Mouse (Mus musculus): ENCODE results near the gene Unc80. TPM values are rescaled to one million over a fixed set of nuclear protein-coding genes. Genes with fewer than 3 reads are reported as not detected.

Unc80 gene
- polyA plus RNA-seq, 1 experiment from 2014 or later = 1.2 TPM

DNA sequence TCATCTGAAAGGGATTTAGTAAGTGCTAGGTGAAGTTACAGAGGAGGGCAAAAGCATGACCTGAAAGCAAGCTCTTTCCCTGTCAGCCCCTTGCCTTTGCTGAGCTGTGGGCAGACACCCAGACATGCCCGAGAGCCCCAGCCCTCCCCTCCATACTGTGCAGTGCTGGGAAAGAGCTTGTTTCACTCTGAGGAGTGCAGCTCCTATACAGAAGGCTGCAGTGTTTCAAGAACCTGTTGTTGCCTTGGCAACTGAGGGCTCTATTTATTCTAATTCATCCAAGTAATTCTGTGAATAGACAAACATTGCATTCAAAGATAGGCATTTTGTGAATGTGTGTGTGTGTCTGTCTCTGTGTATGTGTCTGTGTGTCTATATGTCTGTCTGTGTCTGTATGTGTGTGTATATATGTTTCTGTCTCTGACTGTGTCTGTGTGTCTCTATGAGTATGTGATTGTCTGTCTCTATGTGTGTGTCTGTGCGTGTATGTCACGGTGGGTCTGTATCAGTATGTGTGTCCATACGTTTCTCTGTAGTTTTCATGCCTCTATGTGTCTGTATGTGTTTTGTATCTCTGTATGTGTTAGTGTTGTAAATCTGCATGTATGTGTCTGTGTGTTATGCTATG is 187.1 kb downstream of the Unc80 start:
- Histone ChIP-seq H3K9me3 (replicated peaks; ENCODE audit: control insufficient read depth, low read length) (no peaks in the 10 kb centered on the region), H3K9ac (ENCODE audit: low read length) (no peak overlapping the region), H3K4me2 (ENCODE audit: low read length) (0 out of 2 replicates have a peak overlapping the region, but pooled peaks have one; percentile 12), H3K4me3 (ENCODE audit: low read depth, low read length) (no peak overlapping the region), H3K27ac (ENCODE audit: low read depth, low read length) (peak overlapping the region; percentile 39; the same call in 1 of the 2 replicates), H3K36me3 (ENCODE audit: control insufficient read depth, insufficient read depth, low read length) (no peaks in the 10 kb centered on the region), H3K4me1 (ENCODE audit: control insufficient read depth, insufficient read depth, low read length) (peaks cover 6% of the 10 kb centered on the region), H3K27me3 (replicated peaks; ENCODE audit: control insufficient read depth, insufficient read depth, low read length) (no peaks in the 10 kb centered on the region)
- WGBS = 20% methylated on average over 4 of the region's 4 CpGs
- ATAC-seq (peak; percentile 97), DNase-seq (ENCODE audit: low spot score) (peak; percentile 84)

DNA sequence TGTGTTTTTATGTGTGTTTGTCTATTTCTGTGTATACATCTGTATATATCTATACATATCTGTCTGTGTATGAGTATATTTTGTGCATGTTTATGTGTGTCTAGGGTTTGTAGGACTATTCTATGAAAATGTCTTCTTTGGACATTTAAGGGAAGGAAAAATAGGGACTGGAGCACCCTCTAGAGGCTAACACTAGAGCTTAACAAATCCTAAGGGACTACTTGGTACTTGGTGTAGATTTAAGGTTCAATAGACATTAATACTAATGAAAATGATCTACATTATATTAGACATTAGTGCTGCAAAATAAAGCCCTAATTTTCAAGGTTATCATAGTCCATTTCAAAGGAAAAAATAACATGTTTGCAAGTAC is 187.6 kb downstream of the Unc80 start:
- no peaks in the 10 kb centered on the region for H3K27me3 ChIP-seq (replicated peaks; ENCODE audit: control insufficient read depth, insufficient read depth, low read length)
- 0 out of 2 replicates have a peak overlapping the region, but pooled peaks have one; percentile 12 for H3K4me2 ChIP-seq (ENCODE audit: low read length)
- H3K9ac ChIP-seq (ENCODE audit: low read length) = no peak overlapping the region
- H3K9me3 ChIP-seq (replicated peaks; ENCODE audit: control insufficient read depth, low read length) = no peaks in the 10 kb centered on the region
- 0 out of 2 replicates have a peak overlapping the region, but pooled peaks have one; percentile 39 for H3K27ac ChIP-seq (ENCODE audit: low read depth, low read length)
- peaks cover 6% of the 10 kb centered on the region for H3K4me1 ChIP-seq (ENCODE audit: control insufficient read depth, insufficient read depth, low read length)
- DNase-seq (ENCODE audit: low spot score) = peak; percentile 85
- no peak overlapping the region for H3K4me3 ChIP-seq (ENCODE audit: low read depth, low read length)
- peak; percentile 76 for ATAC-seq
- H3K36me3 ChIP-seq (ENCODE audit: control insufficient read depth, insufficient read depth, low read length) = no peaks in the 10 kb centered on the region

DNA sequence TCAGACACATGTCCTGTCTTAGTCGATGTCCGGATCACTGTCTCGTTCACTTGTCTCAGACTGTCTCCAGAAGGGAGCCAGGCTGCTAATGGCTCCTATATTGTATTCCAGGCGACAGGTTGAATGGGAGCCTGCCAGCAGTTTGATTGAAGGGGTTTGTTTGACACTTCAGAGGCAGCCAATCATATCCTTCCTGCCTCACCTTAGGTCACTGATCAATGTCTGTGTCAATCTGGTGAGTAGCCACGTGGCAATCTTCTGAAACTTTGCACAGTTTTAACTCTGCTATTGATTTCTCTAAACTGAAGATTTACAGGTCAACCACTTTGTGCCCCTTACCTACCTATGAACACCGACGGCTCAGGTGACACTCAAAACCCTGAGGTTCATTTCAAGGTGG is 203.3 kb downstream of the Unc80 start:
- Histone ChIP-seq H3K4me3 (ENCODE audit: low read depth, low read length) (no peak overlapping the region), H3K36me3 (ENCODE audit: control insufficient read depth, insufficient read depth, low read length) (no peaks in the 10 kb centered on the region)

DNA sequence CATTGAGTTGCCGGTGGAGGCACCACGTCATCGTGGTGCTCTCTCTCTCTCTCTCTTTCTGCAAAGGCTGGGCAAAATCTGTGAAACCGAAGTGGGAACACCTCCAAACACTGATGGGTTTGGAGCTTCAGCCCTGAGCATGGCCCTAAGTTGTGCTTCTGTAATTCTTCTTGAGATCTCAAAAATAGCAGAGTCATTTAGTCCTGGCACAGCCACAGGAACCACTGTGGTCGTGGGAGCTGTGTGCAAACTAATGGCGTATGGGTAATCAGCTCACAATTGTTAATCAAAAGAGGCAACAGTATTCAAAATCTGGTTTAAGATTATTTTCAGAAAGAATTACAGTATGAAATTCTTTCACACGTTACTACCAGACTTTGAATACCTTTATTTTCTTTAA is 204.6 kb downstream of the Unc80 start:
- Histone ChIP-seq H3K4me1 (ENCODE audit: control insufficient read depth, insufficient read depth, low read length) (no peaks in the 10 kb centered on the region), H3K4me3 (ENCODE audit: low read depth, low read length) (no peak overlapping the region), H3K9me3 (replicated peaks; ENCODE audit: control insufficient read depth, low read length) (no peaks in the 10 kb centered on the region), H3K27me3 (replicated peaks; ENCODE audit: control insufficient read depth, insufficient read depth, low read length) (no peaks in the 10 kb centered on the region), H3K27ac (ENCODE audit: low read depth, low read length) (no peak overlapping the region), H3K4me2 (ENCODE audit: low read length) (no peak overlapping the region), H3K9ac (ENCODE audit: low read length) (no peak overlapping the region), H3K36me3 (ENCODE audit: control insufficient read depth, insufficient read depth, low read length) (no peaks in the 10 kb centered on the region)
- ATAC-seq = no peak
- 88% methylated on average over 7 of the region's 7 CpGs for WGBS
- no peak for DNase-seq (ENCODE audit: low spot score)

More for the DNA sequence above, 203.3 kb downstream of the Unc80 start:
- Histone ChIP-seq H3K9me3 (replicated peaks; ENCODE audit: control insufficient read depth, low read length) (no peaks in the 10 kb centered on the region), H3K9ac (ENCODE audit: low read length) (no peak overlapping the region), H3K4me2 (ENCODE audit: low read length) (no peak overlapping the region), H3K27ac (ENCODE audit: low read depth, low read length) (no peak overlapping the region), H3K27me3 (replicated peaks; ENCODE audit: control insufficient read depth, insufficient read depth, low read length) (no peaks in the 10 kb centered on the region), H3K4me1 (ENCODE audit: control insufficient read depth, insufficient read depth, low read length) (no peaks in the 10 kb centered on the region)
- ATAC-seq (no peak), DNase-seq (ENCODE audit: low spot score) (no peak)
- WGBS = 68% methylated on average over 7 of the region's 7 CpGs

DNA sequence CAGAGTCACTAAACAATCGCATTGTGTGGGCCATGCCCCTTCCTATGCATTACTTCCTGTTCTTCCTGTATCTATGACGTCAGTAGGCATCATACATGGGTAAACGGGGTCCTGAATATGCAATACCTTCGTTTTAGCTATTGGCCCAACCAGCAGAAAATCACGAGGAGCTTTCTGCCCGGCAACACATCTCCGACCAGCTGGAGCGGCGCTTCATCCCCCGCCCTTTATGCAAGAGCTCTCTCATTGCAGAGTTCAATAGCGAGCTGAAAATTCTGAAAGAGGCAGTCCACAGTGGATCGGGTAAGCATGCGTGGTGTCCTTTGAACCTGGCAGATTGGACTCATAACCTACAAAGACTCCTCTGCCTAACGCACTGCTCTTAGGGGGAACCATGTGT is 209.8 kb downstream of the Unc80 start:
- Histone ChIP-seq H3K4me3 (ENCODE audit: low read depth, low read length) (no peak overlapping the region), H3K4me2 (ENCODE audit: low read length) (no peak overlapping the region), H3K4me1 (ENCODE audit: control insufficient read depth, insufficient read depth, low read length) (no peaks in the 10 kb centered on the region), H3K27me3 (replicated peaks; ENCODE audit: control insufficient read depth, insufficient read depth, low read length) (no peaks in the 10 kb centered on the region), H3K9me3 (replicated peaks; ENCODE audit: control insufficient read depth, low read length) (no peaks in the 10 kb centered on the region), H3K27ac (ENCODE audit: low read depth, low read length) (no peak overlapping the region), H3K36me3 (ENCODE audit: control insufficient read depth, insufficient read depth, low read length) (no peaks in the 10 kb centered on the region), H3K9ac (ENCODE audit: low read length) (no peak overlapping the region)
- ATAC-seq = no peak; the same call in 1 of the 2 replicates
- DNase-seq (ENCODE audit: low spot score) = no peak
- 69% methylated on average over 14 of the region's 14 CpGs for WGBS

DNA sequence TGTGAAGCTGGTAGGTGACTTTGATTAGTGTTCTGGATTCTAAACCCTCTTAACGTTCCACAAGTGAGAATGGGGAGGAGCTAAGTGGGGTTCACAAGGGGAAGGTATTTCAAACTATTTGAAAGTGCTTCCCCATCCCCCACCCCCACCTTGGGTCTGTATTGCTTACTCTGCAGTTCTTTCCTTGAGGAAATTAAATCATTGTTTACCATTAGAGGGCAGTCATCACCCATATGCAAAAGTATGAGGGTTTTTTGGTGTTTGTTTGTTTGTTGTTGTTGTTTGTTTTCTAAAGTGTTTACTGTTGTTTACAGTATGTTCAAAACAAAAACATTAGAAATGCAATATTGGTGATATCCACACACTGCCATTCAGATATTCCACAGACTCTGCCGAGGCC is 210.5 kb downstream of the Unc80 start:
- Histone ChIP-seq H3K4me1 (ENCODE audit: control insufficient read depth, insufficient read depth, low read length) (no peaks in the 10 kb centered on the region), H3K4me2 (ENCODE audit: low read length) (no peak overlapping the region), H3K27ac (ENCODE audit: low read depth, low read length) (no peak overlapping the region), H3K36me3 (ENCODE audit: control insufficient read depth, insufficient read depth, low read length) (no peaks in the 10 kb centered on the region), H3K9me3 (replicated peaks; ENCODE audit: control insufficient read depth, low read length) (no peaks in the 10 kb centered on the region), H3K27me3 (replicated peaks; ENCODE audit: control insufficient read depth, insufficient read depth, low read length) (no peaks in the 10 kb centered on the region), H3K4me3 (ENCODE audit: low read depth, low read length) (no peak overlapping the region), H3K9ac (ENCODE audit: low read length) (no peak overlapping the region)
- DNase-seq (ENCODE audit: low spot score) = no peak
- WGBS = 27% methylated on average over 2 of the region's 2 CpGs
- no peak for ATAC-seq

DNA sequence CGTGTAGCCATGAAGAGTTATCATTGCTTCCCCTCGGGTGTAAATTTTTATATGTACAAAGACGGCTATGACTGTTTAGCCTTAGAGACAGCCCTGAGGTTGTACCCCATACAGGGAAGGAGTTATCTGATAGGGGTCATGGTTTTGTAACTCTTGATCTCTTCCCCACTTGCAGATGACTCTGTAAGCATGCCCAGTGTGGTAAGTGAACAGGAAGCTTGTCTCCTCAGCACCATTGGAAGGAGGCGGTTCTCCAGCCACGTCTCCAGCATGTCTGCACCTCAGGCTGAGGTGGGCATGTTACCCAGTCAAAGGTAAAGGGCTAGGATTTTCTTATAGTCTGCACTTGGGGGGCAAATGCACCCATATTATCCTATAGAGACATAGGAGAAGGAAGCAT is 214.8 kb downstream of the Unc80 start:
- H3K4me3 ChIP-seq (ENCODE audit: low read depth, low read length) = no peak overlapping the region
- DNase-seq (ENCODE audit: low spot score) (no peak), ATAC-seq (no peak)
- no peak overlapping the region for H3K4me2 ChIP-seq (ENCODE audit: low read length)
- no peaks in the 10 kb centered on the region for H3K9me3 ChIP-seq (replicated peaks; ENCODE audit: control insufficient read depth, low read length)
- H3K9ac ChIP-seq (ENCODE audit: low read length) = no peak overlapping the region
- 89% methylated on average over 5 of the region's 5 CpGs for WGBS
- no peak overlapping the region for H3K27ac ChIP-seq (ENCODE audit: low read depth, low read length)
- no peaks in the 10 kb centered on the region for H3K4me1 ChIP-seq (ENCODE audit: control insufficient read depth, insufficient read depth, low read length)
- no peaks in the 10 kb centered on the region for H3K36me3 ChIP-seq (ENCODE audit: control insufficient read depth, insufficient read depth, low read length)
- H3K27me3 ChIP-seq (replicated peaks; ENCODE audit: control insufficient read depth, insufficient read depth, low read length) = no peaks in the 10 kb centered on the region

DNA sequence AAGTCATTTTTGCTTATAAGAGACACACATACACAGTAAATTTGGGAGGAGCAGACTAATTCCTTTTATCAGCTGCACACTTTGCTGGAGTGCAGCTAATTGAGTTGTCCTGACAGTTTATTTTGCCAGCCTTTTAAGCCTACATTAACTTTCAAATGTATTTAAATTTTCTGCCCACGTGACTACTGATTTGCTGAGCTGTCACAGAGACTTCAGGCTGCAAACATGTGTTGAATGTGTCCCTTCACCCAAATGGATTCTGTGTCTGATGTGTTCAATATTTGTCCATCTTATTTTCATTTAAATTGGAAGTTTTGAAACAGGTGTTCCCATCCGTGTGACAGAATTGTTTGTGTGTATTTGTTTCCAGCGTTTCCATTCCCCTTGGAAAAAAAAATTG is 223.6 kb downstream of the Unc80 start:
- no peaks in the 10 kb centered on the region for H3K9me3 ChIP-seq (replicated peaks; ENCODE audit: control insufficient read depth, low read length)
- H3K4me3 ChIP-seq (ENCODE audit: low read depth, low read length) = no peak overlapping the region
- H3K27ac ChIP-seq (ENCODE audit: low read depth, low read length) = no peak overlapping the region
- no peak for ATAC-seq
- no peak overlapping the region for H3K9ac ChIP-seq (ENCODE audit: low read length)
- 54% methylated on average over 3 of the region's 3 CpGs for WGBS
- H3K4me2 ChIP-seq (ENCODE audit: low read length) = no peak overlapping the region
- H3K36me3 ChIP-seq (ENCODE audit: control insufficient read depth, insufficient read depth, low read length) = no peaks in the 10 kb centered on the region
- H3K27me3 ChIP-seq (replicated peaks; ENCODE audit: control insufficient read depth, insufficient read depth, low read length) = no peaks in the 10 kb centered on the region
- no peaks in the 10 kb centered on the region; the same call in 1 of the 2 replicates for H3K4me1 ChIP-seq (ENCODE audit: control insufficient read depth, insufficient read depth, low read length)
- peak; percentile 41 for DNase-seq (ENCODE audit: low spot score)

DNA sequence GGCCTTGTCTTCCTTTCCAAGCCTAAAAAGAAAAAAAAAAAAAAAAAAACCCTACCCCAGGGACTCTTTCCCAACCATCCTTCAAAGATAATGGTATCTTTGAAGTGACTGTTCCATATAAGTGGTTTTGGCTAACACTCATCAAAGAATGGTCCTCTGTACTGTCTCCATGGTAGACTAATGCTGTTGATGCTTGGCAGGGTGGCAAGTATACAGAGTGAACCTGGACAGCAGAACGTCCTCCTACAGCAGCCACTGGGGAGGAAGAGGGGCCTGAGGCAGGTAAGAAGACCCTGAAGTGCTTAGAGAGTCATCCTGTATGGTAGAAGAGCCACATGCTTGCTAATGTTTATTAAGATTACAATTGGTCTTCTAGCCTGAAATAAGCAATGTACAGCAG is 224.1 kb downstream of the Unc80 start:
- WGBS = 54% methylated on average over 1 of the region's 1 CpGs

More for the DNA sequence above, 224.1 kb downstream of the Unc80 start:
- no peaks in the 10 kb centered on the region for H3K27me3 ChIP-seq (replicated peaks; ENCODE audit: control insufficient read depth, insufficient read depth, low read length)
- H3K9ac ChIP-seq (ENCODE audit: low read length) = no peak overlapping the region
- H3K4me3 ChIP-seq (ENCODE audit: low read depth, low read length) = no peak overlapping the region
- no peaks in the 10 kb centered on the region for H3K9me3 ChIP-seq (replicated peaks; ENCODE audit: control insufficient read depth, low read length)
- H3K36me3 ChIP-seq (ENCODE audit: control insufficient read depth, insufficient read depth, low read length) = no peaks in the 10 kb centered on the region
- ATAC-seq = no peak
- no peak for DNase-seq (ENCODE audit: low spot score)
- H3K4me2 ChIP-seq (ENCODE audit: low read length) = no peak overlapping the region
- H3K27ac ChIP-seq (ENCODE audit: low read depth, low read length) = no peak overlapping the region
- H3K4me1 ChIP-seq (ENCODE audit: control insufficient read depth, insufficient read depth, low read length) = no peaks in the 10 kb centered on the region; the same call in 1 of the 2 replicates
